Mouse (Mus musculus) retina, postnatal 7 days (tissue): ENCODE data around the gene Hectd1.

Experiments
- DNase-seq: peaks from one replicate; pipeline ENCODE4 v3.0.0-alpha.2; 2012; ENCODE audit warnings: low read depth, low spot score

The Hectd1 gene

GRCm38 (mm10) chr12:51768702-51769101 lies 60.6 kb downstream of the Hectd1 start:
- DNase-seq, result no peak

GRCm38 (mm10) chr12:51767454-51767853 lies 61.9 kb downstream of the Hectd1 start:
- no peak for DNase-seq

GRCm38 (mm10) chr12:51759374-51759773 lies 70.0 kb downstream of the Hectd1 start:
- no peak for DNase-seq

- no peak for DNase-seq
Observed at GRCm38 (mm10) chr12:51756599-51756961, 72.8 kb downstream of the Hectd1 start.

DNA sequence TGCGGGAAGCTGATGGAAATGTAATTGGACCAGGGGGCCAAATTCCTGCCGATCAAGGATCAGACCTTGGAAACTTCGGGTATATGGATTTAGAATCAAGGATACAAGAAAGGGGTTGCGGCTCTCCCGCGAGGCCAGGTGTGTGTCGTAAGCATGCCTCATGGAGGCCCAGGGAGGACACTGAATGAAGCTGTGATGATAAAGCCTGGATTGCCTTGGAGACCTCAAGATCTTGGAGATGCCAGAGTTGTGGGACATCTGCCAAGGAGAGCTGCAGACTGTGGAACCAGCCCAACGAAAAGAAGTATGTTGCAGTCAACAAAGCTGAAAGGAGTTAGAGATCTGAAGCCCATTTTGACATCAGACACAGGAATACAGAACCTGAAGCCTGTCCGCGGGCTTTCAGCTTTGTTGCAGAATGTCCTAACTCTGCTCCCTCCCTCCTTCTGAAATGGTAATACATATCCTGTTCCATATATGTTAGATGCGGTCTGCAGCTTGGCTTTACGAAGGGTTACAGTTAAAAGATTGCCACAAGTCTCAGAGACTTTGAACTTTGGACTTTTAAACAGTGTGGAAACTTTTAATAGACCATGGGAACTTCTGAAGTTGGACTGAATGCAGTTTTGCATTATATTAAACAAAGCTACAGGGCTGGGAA lies 73.3 kb downstream of the Hectd1 start:
- no peak for DNase-seq

- DNase-seq, result no peak
Observed at GRCm38 (mm10) chr12:51747348-51747747, 82.0 kb downstream of the Hectd1 start.

DNA sequence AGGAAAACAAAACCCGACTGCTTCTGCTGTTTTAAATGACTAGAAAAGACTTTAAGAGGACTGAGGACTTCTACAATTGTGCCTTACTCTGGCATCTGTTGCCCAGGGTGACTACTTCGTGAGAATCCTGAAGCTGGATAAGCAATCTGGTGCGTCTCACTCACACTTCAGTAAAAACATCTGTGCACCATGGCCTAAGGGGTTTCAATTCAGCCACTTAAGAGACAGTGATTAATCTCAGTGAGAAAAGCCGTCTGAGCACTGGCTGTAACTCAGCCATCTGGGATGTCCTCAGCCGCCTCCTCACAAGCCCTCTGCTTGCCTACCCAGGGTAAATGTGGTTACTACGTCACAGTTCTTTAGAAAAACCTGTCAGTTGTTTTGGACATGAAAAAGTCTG lies 84.4 kb downstream of the Hectd1 start:
- peak; percentile 32 for DNase-seq

DNA sequence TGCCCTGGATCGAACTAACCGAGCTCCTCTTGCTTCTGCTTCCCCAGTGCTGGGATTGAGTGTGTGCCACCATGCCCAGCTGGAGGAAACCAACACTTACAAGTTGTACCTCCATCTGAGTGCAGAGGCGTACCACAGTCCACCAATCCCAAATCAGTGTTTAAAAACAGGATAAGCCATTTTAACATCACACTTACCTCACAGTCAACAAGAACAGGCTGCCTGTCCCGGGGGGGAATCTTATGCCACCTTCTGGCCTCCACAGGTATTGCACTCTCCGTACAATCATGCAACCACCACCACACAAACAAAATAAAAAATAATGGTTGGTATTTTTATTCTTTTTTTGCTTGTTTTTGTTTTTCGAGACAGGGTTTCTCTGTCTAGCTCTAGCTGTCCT lies 87.6 kb downstream of the Hectd1 start:
- no peak for DNase-seq

DNA sequence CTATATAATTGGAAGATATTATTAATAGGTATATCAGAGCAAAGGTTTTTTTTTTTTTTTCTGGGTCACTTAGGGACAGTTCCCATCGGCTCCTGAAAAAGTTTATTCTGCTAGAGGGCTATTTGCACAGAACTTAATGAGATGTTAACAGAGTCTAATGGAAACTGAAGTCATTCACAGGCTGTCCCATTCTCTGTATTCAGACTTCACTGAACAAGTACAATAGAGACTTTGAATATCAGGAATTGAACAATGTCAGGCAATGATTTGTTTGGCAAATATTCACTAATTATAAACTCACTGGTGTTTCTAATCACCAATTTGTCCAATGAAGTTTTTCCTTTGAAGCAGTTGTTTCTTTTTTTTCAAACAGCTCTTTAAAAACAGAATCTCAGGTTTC lies 92.5 kb downstream of the Hectd1 start:
- DNase-seq, result no peak

- DNase-seq, result no peak
Observed at GRCm38 (mm10) chr12:51736381-51736780, 93.0 kb downstream of the Hectd1 start.

DNA sequence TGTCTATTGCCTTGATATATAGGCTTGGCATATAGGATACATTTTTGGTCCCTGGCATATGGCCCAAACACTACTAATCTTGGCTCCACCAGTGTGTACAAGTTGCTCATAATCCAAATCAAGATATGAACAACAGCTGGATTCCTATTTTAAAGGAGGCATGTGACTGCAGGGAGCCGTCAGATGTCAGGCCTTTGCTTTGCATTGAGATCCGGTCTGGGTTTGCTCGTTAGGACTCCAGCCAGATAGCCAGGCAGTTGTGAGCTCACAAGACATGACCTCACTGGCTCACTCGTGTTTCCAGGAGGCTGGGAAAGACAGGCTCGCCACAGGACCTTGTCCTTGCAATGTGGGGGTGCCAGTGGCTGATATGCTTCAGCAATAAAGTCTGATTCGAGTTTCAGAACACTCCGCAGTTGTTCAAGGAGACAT lies 93.5 kb downstream of the Hectd1 start:
- DNase-seq, result no peak

- DNase-seq, result no peak
Observed at GRCm38 (mm10) chr12:51734605-51735211, 94.6 kb downstream of the Hectd1 start.

GRCm38 (mm10) chr12:51729827-51730226 lies 99.5 kb downstream of the Hectd1 start:
- no peak for DNase-seq

DNA sequence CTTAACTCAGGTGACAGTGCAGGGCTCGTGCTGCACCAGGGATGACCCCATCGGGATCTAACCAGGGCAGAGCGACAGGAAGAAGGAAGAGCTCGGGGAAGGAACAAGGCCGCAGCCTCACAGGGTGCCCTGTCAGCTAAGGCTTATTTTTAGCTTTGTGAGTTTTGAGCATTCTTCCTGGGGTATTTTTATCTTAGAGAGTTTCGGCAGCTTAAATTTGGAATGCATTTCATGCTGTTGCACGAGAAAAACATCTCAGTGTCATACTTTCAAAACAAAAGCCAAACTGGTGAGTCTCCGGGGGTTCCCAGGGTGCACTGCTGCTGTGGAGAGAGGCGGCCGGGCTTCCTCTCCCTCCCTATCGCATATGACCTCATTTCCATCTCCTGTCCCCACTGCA lies 100.3 kb downstream of the Hectd1 start:
- DNase-seq, result no peak

GRCm38 (mm10) chr12:51721836-51722235 lies 107.5 kb downstream of the Hectd1 start:
- DNase-seq, result no peak

DNA sequence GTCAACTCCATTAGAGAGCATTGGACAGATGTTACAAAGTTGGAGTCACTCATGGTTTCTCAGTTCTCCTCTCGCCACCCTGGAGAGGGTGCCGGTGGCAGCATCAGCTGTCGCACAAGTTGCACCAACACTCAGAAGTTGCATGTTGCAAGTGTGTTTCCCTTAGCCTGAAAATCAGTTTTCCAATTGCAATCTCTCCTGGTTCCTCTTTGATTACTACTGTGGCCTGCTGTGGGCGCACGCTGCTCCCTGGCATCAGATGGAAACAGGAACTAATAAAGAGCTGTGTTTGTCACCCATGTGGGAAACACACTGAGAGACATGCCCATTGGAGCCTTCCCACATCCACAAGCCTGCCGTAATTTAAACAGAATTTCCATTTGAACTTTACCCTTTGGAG lies 110.7 kb downstream of the Hectd1 start:
- no peak for DNase-seq

- DNase-seq, result no peak
Observed at GRCm38 (mm10) chr12:51712685-51713084, 116.7 kb downstream of the Hectd1 start.

- no peak for DNase-seq
Observed at GRCm38 (mm10) chr12:51710154-51710553, 119.2 kb downstream of the Hectd1 start.

DNA sequence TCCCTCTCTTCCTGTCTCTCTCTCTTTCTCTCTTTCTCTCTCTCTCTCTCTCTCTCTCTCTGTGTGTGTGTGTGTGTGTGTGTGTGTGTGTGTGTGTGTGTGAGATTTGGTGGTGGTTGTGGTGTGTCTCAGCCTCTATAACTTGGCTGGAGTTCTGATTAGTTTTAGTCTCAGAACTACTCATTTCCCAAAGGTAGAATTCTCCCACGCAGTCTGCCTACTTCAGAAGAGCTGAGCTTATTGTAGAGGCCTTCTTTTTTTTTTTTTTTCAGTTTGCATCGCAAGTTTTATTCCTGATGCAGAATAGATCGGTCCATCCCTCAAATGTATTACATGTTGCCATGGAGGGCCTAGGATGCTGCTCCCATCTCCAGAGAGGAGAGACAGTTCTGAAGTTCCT lies 119.6 kb downstream of the Hectd1 start:
- no peak for DNase-seq

DNA sequence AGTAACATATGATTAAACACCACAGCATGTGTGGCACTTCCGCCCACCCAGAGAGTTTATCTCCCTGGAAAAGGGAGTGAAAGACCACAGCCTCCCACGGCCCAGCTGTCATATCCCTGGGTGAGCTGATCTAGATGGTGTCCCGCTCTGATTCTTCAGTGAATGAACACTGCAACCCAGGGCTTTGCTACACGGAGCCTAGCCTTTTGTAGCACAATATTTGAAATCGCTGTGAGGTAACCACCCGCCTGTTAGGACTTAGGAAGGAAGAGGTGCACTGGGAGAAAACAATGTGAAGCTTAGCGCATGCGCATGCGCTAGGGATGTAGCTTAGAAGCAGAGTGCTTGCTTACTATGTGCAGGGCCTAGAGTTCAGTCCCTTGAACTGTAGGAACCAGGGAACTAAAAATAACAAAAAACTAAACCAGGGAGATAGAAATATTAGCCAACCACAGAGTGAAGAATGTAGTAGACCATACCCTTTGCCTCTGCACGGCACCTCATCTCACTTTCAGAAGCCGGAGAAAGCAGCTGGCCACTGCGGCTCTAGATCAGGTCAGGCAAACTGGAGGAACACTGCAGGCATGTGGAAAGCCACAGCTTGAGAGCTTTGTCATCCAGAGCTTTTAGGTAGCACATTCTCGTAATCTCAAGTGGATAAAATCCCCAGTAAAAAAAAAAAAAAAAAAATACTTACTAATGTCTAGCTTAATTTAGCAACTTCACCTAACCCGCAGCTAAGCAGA lies 120.2 kb downstream of the Hectd1 start:
- no peak for DNase-seq

DNA sequence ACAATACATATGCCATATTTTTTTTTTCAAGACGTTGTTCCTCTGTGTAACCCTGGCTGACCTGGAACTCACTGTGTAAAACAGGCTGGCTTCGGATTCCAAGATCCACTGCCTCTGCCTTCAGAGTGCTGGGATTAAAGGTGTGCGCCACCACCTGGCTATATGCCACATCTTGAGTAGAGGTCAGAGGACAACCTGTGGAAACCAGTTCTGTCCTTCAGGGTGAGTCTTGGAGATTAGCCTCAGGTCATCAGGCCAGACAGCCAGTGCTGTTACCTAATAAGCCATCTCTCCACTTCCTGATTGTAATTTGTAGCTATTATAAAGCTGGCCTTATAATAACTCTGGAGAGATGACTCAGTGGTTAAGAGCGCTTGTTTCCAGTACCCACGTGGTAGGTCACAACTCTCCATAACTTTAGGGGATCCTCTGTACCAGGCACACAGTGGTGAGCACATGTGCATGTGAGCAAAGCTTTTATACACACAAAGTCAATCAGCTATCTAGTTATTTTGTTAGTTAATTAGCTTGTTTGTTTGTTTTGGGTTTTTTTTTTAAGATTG lies 122.6 kb downstream of the Hectd1 start:
- no peak for DNase-seq

GRCm38 (mm10) chr12:51705778-51706177 lies 123.6 kb downstream of the Hectd1 start:
- DNase-seq, result no peak

- DNase-seq, result no peak
Observed at GRCm38 (mm10) chr12:51704572-51704971, 124.8 kb downstream of the Hectd1 start.
